Mouse (Mus musculus) CH12.LX (cell line): ENCODE measurements around the gene Ubl3. TPM values are rescaled to one million over a fixed set of nuclear protein-coding genes. Genes with fewer than 3 reads are reported as not detected.

ENCODE experiments used
- DNase-seq: peaks from one replicate; pipeline ENCODE4 v3.0.0-alpha.2; 2013; ENCODE audit errors: extremely low read depth
- H3K27ac ChIP-seq: 2 replicates; pipeline ENCODE4 v1.5.1; 2012; ENCODE audit warnings: low read depth, mild to moderate bottlenecking, control low read depth, moderate library complexity; ENCODE audit not compliant: insufficient read depth
- H3K27me3 ChIP-seq: replicated peaks from 2 replicates; pipeline ENCODE3; 2012; ENCODE audit warnings: inconsistent platforms
- H3K36me3 ChIP-seq, 2 experiments: replicated peaks in 1 of 2; 2 replicates each; pipeline versions ENCODE3 to v1.6.1; 2012; ENCODE audit warnings: inconsistent platforms in 1 of 2, low read length in 1 of 2, mild to moderate bottlenecking in 1 of 2, mixed read lengths in 1 of 2, moderate library complexity in 1 of 2; ENCODE audit not compliant: control insufficient read depth in 1 of 2, insufficient read depth in 1 of 2
- H3K4me1 ChIP-seq, 2 experiments: 2 replicates each; pipeline ENCODE4 v1.6.1; 2012; ENCODE audit warnings: inconsistent platforms in 1 of 2, moderate library complexity in 1 of 2; ENCODE audit not compliant: insufficient read depth in 2 of 2, control insufficient read depth in 1 of 2
- H3K4me2 ChIP-seq: 2 replicates; pipeline ENCODE4 v1.6.1; 2012; ENCODE audit warnings: low read depth, mild to moderate bottlenecking, control low read depth; ENCODE audit not compliant: poor library complexity, insufficient read depth, severe bottlenecking
- H3K4me3 ChIP-seq, 3 experiments: fragments of 150-350 bp in 1 of 3; sonication (generic) in 1 of 3; replicated peaks in 1 of 3; 2 replicates each; pipeline versions ENCODE3 to v1.5.1; 2011 to 2012; ENCODE audit warnings: low read depth in 2 of 3, low read length in 2 of 3, mild to moderate bottlenecking in 2 of 3, moderate library complexity in 2 of 3, control low read depth in 1 of 3, improper control_type of control experiment in 1 of 3, inconsistent platforms in 1 of 3, mixed read lengths in 1 of 3; ENCODE audit not compliant: poor library complexity in 1 of 3
- H3K79me2 ChIP-seq: replicated peaks from 2 replicates; pipeline ENCODE4 v1.6.1; 2012; ENCODE audit warnings: mild to moderate bottlenecking, moderate library complexity; ENCODE audit not compliant: control insufficient read depth, poor library complexity, insufficient read depth, severe bottlenecking; ENCODE audit errors: extremely low read depth
- H3K9ac ChIP-seq: 2 replicates; pipeline ENCODE4 v1.6.1; 2012; ENCODE audit warnings: low read depth, mild to moderate bottlenecking, control low read depth, moderate library complexity; ENCODE audit not compliant: insufficient read depth
- H3K9me3 ChIP-seq: replicated peaks from 2 replicates; pipeline ENCODE3; 2012; ENCODE audit warnings: low read length, inconsistent platforms, mixed read lengths
- CHD1 ChIP-seq: IDR thresholded peaks from 2 replicates; pipeline ENCODE4 v1.6.1; 2012; ENCODE audit warnings: low read depth, low read length, improper control_type of control experiment, inconsistent platforms
- CHD2 ChIP-seq: IDR thresholded peaks from 2 replicates; pipeline ENCODE4 v1.6.1; 2011; ENCODE audit warnings: low read length, improper control_type of control experiment
- CTCF ChIP-seq, 2 experiments: IDR thresholded peaks in 1 of 2; conservative IDR thresholded peaks in 1 of 2; 2 replicates each; pipeline ENCODE4 v1.5.1; 2011 to 2012; ENCODE audit warnings: low read depth in 2 of 2, low read length in 2 of 2, improper control_type of control experiment in 1 of 2, inconsistent platforms in 1 of 2, mild to moderate bottlenecking in 1 of 2, moderate library complexity in 1 of 2
- ELF1 ChIP-seq: IDR thresholded peaks from 2 replicates; pipeline ENCODE4 v1.6.1; 2014; ENCODE audit warnings: low read depth, mild to moderate bottlenecking, inconsistent platforms, low read length, improper control_type of control experiment
- EP300 ChIP-seq: IDR thresholded peaks from 2 replicates; pipeline ENCODE4 v1.6.1; 2011; ENCODE audit warnings: low read length, improper control_type of control experiment
- ETS1 ChIP-seq: conservative IDR thresholded peaks from 2 replicates; pipeline ENCODE4 v1.6.1; 2012; ENCODE audit warnings: low read depth, mild to moderate bottlenecking, inconsistent platforms, low read length, improper control_type of control experiment, moderate library complexity
- HCFC1 ChIP-seq: IDR thresholded peaks from 2 replicates; pipeline ENCODE4 v1.6.1; 2012; ENCODE audit warnings: low read depth, mild to moderate bottlenecking, inconsistent platforms, low read length, improper control_type of control experiment
- IRF4 ChIP-seq: IDR thresholded peaks from 2 replicates; pipeline ENCODE4 v1.6.1; 2014; ENCODE audit warnings: low read depth, mild to moderate bottlenecking, inconsistent platforms, low read length, improper control_type of control experiment
- JUND ChIP-seq: conservative IDR thresholded peaks from 2 replicates; pipeline ENCODE4 v1.6.1; 2011; ENCODE audit warnings: low read depth, low read length, improper control_type of control experiment
- MAFK ChIP-seq: IDR thresholded peaks from 2 replicates; pipeline ENCODE4 v1.6.1; 2011; ENCODE audit warnings: low read length, improper control_type of control experiment; ENCODE audit not compliant: insufficient replicate concordance
- MAX ChIP-seq: IDR thresholded peaks from 2 replicates; pipeline ENCODE4 v1.6.1; 2011; ENCODE audit warnings: low read length, improper control_type of control experiment
- MAZ ChIP-seq: IDR thresholded peaks from 2 replicates; pipeline ENCODE4 v1.6.1; 2012; ENCODE audit warnings: low read depth, mild to moderate bottlenecking, inconsistent platforms, low read length, improper control_type of control experiment, moderate library complexity
- MXI1 ChIP-seq: IDR thresholded peaks from 2 replicates; pipeline ENCODE4 v1.6.1; 2011; ENCODE audit warnings: mild to moderate bottlenecking, low read depth, low read length, improper control_type of control experiment
- NRF1 ChIP-seq: IDR thresholded peaks from 2 replicates; pipeline ENCODE4 v1.6.1; 2014; ENCODE audit warnings: low read depth, mild to moderate bottlenecking, inconsistent platforms, low read length, improper control_type of control experiment, moderate library complexity
- PAX5 ChIP-seq: IDR thresholded peaks from 2 replicates; pipeline ENCODE4 v1.6.1; 2012; ENCODE audit warnings: low read length, inconsistent platforms, mixed read lengths
- POLR2AphosphoS2 ChIP-seq: IDR thresholded peaks from 2 replicates; pipeline ENCODE4 v1.6.1; 2011; ENCODE audit warnings: low read depth, low read length, improper control_type of control experiment
- RCOR1 ChIP-seq: conservative IDR thresholded peaks from 2 replicates; pipeline ENCODE4 v1.6.1; 2012; ENCODE audit warnings: low read depth, mild to moderate bottlenecking, inconsistent platforms, low read length, improper control_type of control experiment
- SIN3A ChIP-seq: IDR thresholded peaks from 2 replicates; pipeline ENCODE4 v1.6.1; 2012; ENCODE audit warnings: low read length, improper control_type of control experiment, inconsistent platforms
- TBP ChIP-seq: conservative IDR thresholded peaks from 2 replicates; pipeline ENCODE4 v1.6.1; 2011; ENCODE audit warnings: low read depth, low read length, improper control_type of control experiment
- UBTF ChIP-seq: IDR thresholded peaks from 2 replicates; pipeline ENCODE4 v1.6.1; 2012; ENCODE audit warnings: low read depth, mild to moderate bottlenecking, inconsistent platforms, low read length, improper control_type of control experiment, moderate library complexity
- USF2 ChIP-seq: conservative IDR thresholded peaks from 2 replicates; pipeline ENCODE4 v1.6.1; 2011; ENCODE audit warnings: low read depth, low read length, improper control_type of control experiment
- ZC3H11A ChIP-seq: IDR thresholded peaks from 2 replicates; pipeline ENCODE4 v1.6.1; 2012; ENCODE audit warnings: low read depth, mild to moderate bottlenecking, inconsistent platforms, low read length, improper control_type of control experiment
- ZKSCAN1 ChIP-seq: IDR thresholded peaks from 2 replicates; pipeline ENCODE4 v1.6.1; 2012; ENCODE audit warnings: low read depth, inconsistent platforms, low read length, improper control_type of control experiment, borderline replicate concordance
- ZNF384 ChIP-seq: IDR thresholded peaks from 2 replicates; pipeline ENCODE4 v1.6.1; 2012; ENCODE audit warnings: low read depth, low read length, improper control_type of control experiment, inconsistent platforms
- dilution Hi-C: fragments of 300-500 bp; cut with MboI; formaldehyde crosslinking; loops from 2 replicates; pipeline ENCODE4 v1.14.3; 2020; ENCODE audit warnings: low sequenced_read_pairs; ENCODE audit not compliant: extremely low pct_unique_long_range_greater_than_20kb, extremely low pct_ligation_motif_present
- in situ Hi-C: fragments of 300-500 bp; cut with MboI; formaldehyde crosslinking; loops from 3 replicates; pipeline ENCODE4 v1.14.3; 2019; ENCODE audit warnings: low sequenced_read_pairs, low pct_ligation_motif_present, low pct_unique_long_range_greater_than_20kb, mixed read lengths
- polyA plus RNA-seq: library from polyadenylated mRNA; unstranded; fragments of >175 nt; gene quantifications from 2 replicates; pipeline ENCODE4 v1.2.1, GENCODE M21; 2012; ENCODE audit warnings: low read depth; ENCODE audit not compliant: insufficient read length
- total RNA-seq, 2 experiments: library from RNA; depleted of rRNA; stranded (reverse); fragments of 300-350 nt in 1 of 2; fragments of >200 nt in 1 of 2; gene quantifications; 2 replicates each; pipeline ENCODE4 v1.2.3; 2012 to 2014

Ubl3 gene
- total and polyA plus RNA-seq, 3 experiments, result 46.9 to 83.3 (median 81.8) TPM

GRCm38 (mm10) chr5:148502237-148502636, 50.4 kb downstream of the Ubl3 start:
- Histone ChIP-seq H3K79me2 (no peaks in the 10 kb centered on the region), H3K4me3 (no peak overlapping the region), H3K4me2 (no peak overlapping the region), H3K4me1 (no peaks in the 10 kb centered on the region), H3K36me3 (peaks cover 20 to 41% of the 10 kb centered on the region in 2 experiments), H3K27ac (no peak overlapping the region), H3K27me3 (no peaks in the 10 kb centered on the region), H3K9ac (no peak overlapping the region), H3K9me3 (peaks cover 4% of the 10 kb centered on the region)
- dilution Hi-C loops, result no loop called here
- no peak for DNase-seq
- in situ Hi-C loops, result no loop called here
- no peak for TF ChIP-seq USF2
- no peak for TF ChIP-seq ETS1
- no peak for TF ChIP-seq IRF4
- TF ChIP-seq POLR2AphosphoS2, result no peak
- no peak for TF ChIP-seq MAX
- no peak for TF ChIP-seq EP300
- no peak for TF ChIP-seq PAX5
- TF ChIP-seq ELF1, result no peak
- no peak for TF ChIP-seq CHD1
- no peak for TF ChIP-seq TBP
- TF ChIP-seq HCFC1, result no peak
- no peak for TF ChIP-seq UBTF
- TF ChIP-seq SIN3A, result no peak
- no peak for TF ChIP-seq MAFK
- no peak for TF ChIP-seq RCOR1
- TF ChIP-seq ZKSCAN1, result no peak
- no peak for TF ChIP-seq JUND
- no peak for TF ChIP-seq MAZ
- TF ChIP-seq CTCF (conservative IDR thresholded peaks at IDR 0.05 in 1 of 2, IDR thresholded peaks at IDR 0.05 in 1 of 2; ENCODE audit: low read depth in 2 of 2, low read length in 2 of 2), result no peak

- Histone ChIP-seq H3K4me3 (no peak overlapping the region), H3K27ac (no peak overlapping the region), H3K4me1 (no peaks in the 10 kb centered on the region), H3K79me2 (no peaks in the 10 kb centered on the region), H3K36me3 (peaks cover 13 to 33% of the 10 kb centered on the region in 2 experiments), H3K4me2 (no peak overlapping the region), H3K9ac (no peak overlapping the region), H3K27me3 (no peaks in the 10 kb centered on the region), H3K9me3 (peaks cover 5% of the 10 kb centered on the region)
- TF ChIP-seq MXI1 (no peak), ZC3H11A (no peak), USF2 (no peak), CHD2 (no peak), ZNF384 (no peak), ELF1 (no peak), NRF1 (no peak), JUND (no peak)
- in situ Hi-C loops, result no loop called here
- dilution Hi-C loops, result no loop called here
- DNase-seq, result no peak
These were observed 51.2 kb downstream of the Ubl3 start for GRCm38 (mm10) chr5:148501228-148501957.
